ENCODE assay signal across 10 mouse cellular contexts in genomic region chr6:39554888-39555647, GRCm38 (mm10). TPM values are rescaled to one million over a fixed set of nuclear protein-coding genes. Genes with fewer than 3 reads are reported as not detected.
DNase-seq lines count a peak whose midpoint lies in the region; ATAC-seq and TF ChIP-seq lines count a peak whose summit lies in the region.
"Had no signal": no experiment of that assay in that cellular context is flagged by ENCODE, and none has a peak within 500 bp of the region (broad histone marks: within the 10 kb centered on the region; RNA-seq: fewer than 3 reads in every experiment).

No protein-coding gene starts in this region.

- DNase-seq in lung, adult 18-20 months: no peak
- DNase-seq in embryo, embryonic 10.5 days (ENCODE audit: low spot score): no peak
- DNase-seq in layer of hippocampus, postnatal 10 days (ENCODE audit: low spot score in 2 of 2): no peak

- no peaks in the 10 kb centered on the region for H3K27me3 ChIP-seq in lung, embryonic 16.5 days (ENCODE audit: control insufficient read depth, insufficient read depth, low read depth, low read length)
- H3K27me3 ChIP-seq in forebrain, embryonic 12.5 days: no peaks in the 10 kb centered on the region
- H3K27me3 ChIP-seq in intestine, embryonic 15.5 days (replicated peaks): no peaks in the 10 kb centered on the region
- H3K27me3 ChIP-seq in small intestine, adult 2 months (ENCODE audit: control insufficient read depth, insufficient read depth, low read length): peaks cover 23% of the 10 kb centered on the region

- no peak overlapping the region for H3K9ac ChIP-seq in lung, embryonic 16.5 days (ENCODE audit: low read length)
- H3K9ac ChIP-seq in forebrain, embryonic 12.5 days: peak overlapping the region; percentile 4; the same call in 1 of the 2 replicates
- H3K9ac ChIP-seq in intestine, embryonic 15.5 days: no peak overlapping the region

- H3K4me3 ChIP-seq in lung, embryonic 16.5 days (ENCODE audit: low read length): peak overlapping the region; percentile 14
- peak overlapping the region; percentile 91; the same call in 1 of the 2 replicates for H3K4me3 ChIP-seq in forebrain, embryonic 12.5 days (replicated peaks)
- no peak overlapping the region for H3K4me3 ChIP-seq in intestine, embryonic 15.5 days (replicated peaks)
- H3K4me3 ChIP-seq in small intestine, adult 2 months (ENCODE audit: low read depth, low read length): no peak overlapping the region

- peak overlapping the region; percentile 55 for H3K27ac ChIP-seq in lung, embryonic 16.5 days (ENCODE audit: low read length)
- H3K27ac ChIP-seq in forebrain, embryonic 12.5 days: no peak overlapping the region
- no peak overlapping the region for H3K27ac ChIP-seq in intestine, embryonic 15.5 days
- peak overlapping the region; percentile 40 for H3K27ac ChIP-seq in small intestine, adult 2 months (ENCODE audit: insufficient read depth, low read depth, low read length)

- no peaks in the 10 kb centered on the region for H3K36me3 ChIP-seq in lung, embryonic 16.5 days (ENCODE audit: control insufficient read depth, insufficient read depth, low read length)
- H3K36me3 ChIP-seq in forebrain, embryonic 12.5 days (replicated peaks): peaks cover 15% of the 10 kb centered on the region
- no peaks in the 10 kb centered on the region for H3K36me3 ChIP-seq in intestine, embryonic 15.5 days
- no peaks in the 10 kb centered on the region for H3K36me3 ChIP-seq in small intestine, adult 2 months (ENCODE audit: control insufficient read depth, insufficient read depth, low read length)

- TF ChIP-seq CTCF in small intestine, adult 2 months (IDR thresholded peaks at IDR 0.05; ENCODE audit: extremely low read depth, insufficient read length, insufficient replicate concordance, low read depth, low read length): no peak

- WGBS in lung, embryonic 16.5 days: 40% methylated on average over 12 of the region's 12 CpGs
- 63% methylated on average over 11 of the region's 12 CpGs for WGBS in forebrain, embryonic 12.5 days
- WGBS in intestine, embryonic 15.5 days: 55% methylated on average over 12 of the region's 12 CpGs
- 71% methylated on average over 12 of the region's 12 CpGs for WGBS in small intestine, adult 2 months

- H3K9me3 ChIP-seq in lung, embryonic 16.5 days (ENCODE audit: control insufficient read depth, low read length): no peaks in the 10 kb centered on the region
- no peaks in the 10 kb centered on the region for H3K9me3 ChIP-seq in forebrain, embryonic 12.5 days
- no peaks in the 10 kb centered on the region for H3K9me3 ChIP-seq in intestine, embryonic 15.5 days

- ATAC-seq in lung, embryonic 16.5 days (ENCODE audit: low read depth): peak; percentile 13; the same call in 1 of the 2 replicates
- no peak for ATAC-seq in forebrain, embryonic 12.5 days (ENCODE audit: low FRiP score)
- ATAC-seq in intestine, embryonic 15.5 days: no peak
- no peak for ATAC-seq in frontal cortex, adult (ENCODE audit: low TSS enrichment)

- H3K4me1 ChIP-seq in lung, embryonic 16.5 days (replicated peaks; ENCODE audit: control insufficient read depth, insufficient read depth, low read length): peaks cover 46% of the 10 kb centered on the region
- H3K4me1 ChIP-seq in forebrain, embryonic 12.5 days: peaks cover 60% of the 10 kb centered on the region
- H3K4me1 ChIP-seq in intestine, embryonic 15.5 days (replicated peaks): peaks cover 19% of the 10 kb centered on the region
- H3K4me1 ChIP-seq in small intestine, adult 2 months (ENCODE audit: control insufficient read depth, insufficient read depth, insufficient read length, low read length): peaks cover 6% of the 10 kb centered on the region

- TF ChIP-seq POLR2A in small intestine, adult 2 months (IDR thresholded peaks at IDR 0.05; ENCODE audit: low read depth, low read length): no peak

- H3K4me2 ChIP-seq in lung, embryonic 16.5 days (ENCODE audit: low read depth, low read length): peak overlapping the region; percentile 39
- peak overlapping the region; percentile 69 for H3K4me2 ChIP-seq in forebrain, embryonic 12.5 days
- peak overlapping the region; percentile 25 for H3K4me2 ChIP-seq in intestine, embryonic 15.5 days (replicated peaks)

RNA-seq across cellular contexts. Expression of gene Dennd2a, which starts 2.6 kb away (rescaled TPM):
- 16.0 and 17.3 TPM in 2 replicates for polyA plus RNA-seq in lung, embryonic 16.5 days (2015; fragmentation: Nextera tagmentation; extraction: Ambion mirVana)
- polyA plus RNA-seq in forebrain, embryonic 12.5 days (2016; fragmentation: Nextera tagmentation; extraction: Ambion mirVana): 37.6 and 39.3 TPM in 2 replicates
- polyA plus RNA-seq in intestine, embryonic 15.5 days (2015; fragmentation: Nextera tagmentation; extraction: Ambion mirVana): 11.7 and 12.3 TPM in 2 replicates
- 1.9 and 2.7 TPM in 2 replicates for polyA plus RNA-seq in small intestine, adult 2 months (2012; rRNA removed)
- total RNA-seq in layer of hippocampus, postnatal 10 days (2021): 10 to 100 TPM; 33.3 to 33.6 TPM
- total RNA-seq: common myeloid progenitor, adult 5-6 weeks; MEL had no signal

RNA-seq across cellular contexts. Expression of gene Adck2, which starts 18.6 kb away (rescaled TPM):
- 25.0 and 30.0 TPM in 2 replicates for polyA plus RNA-seq in lung, embryonic 16.5 days (2015; fragmentation: Nextera tagmentation; extraction: Ambion mirVana)
- polyA plus RNA-seq in forebrain, embryonic 12.5 days (2016; fragmentation: Nextera tagmentation; extraction: Ambion mirVana): 36.6 and 37.0 TPM in 2 replicates
- polyA plus RNA-seq in intestine, embryonic 15.5 days (2015; fragmentation: Nextera tagmentation; extraction: Ambion mirVana): 28.0 and 29.1 TPM in 2 replicates
- 7.7 and 10.4 TPM in 2 replicates for polyA plus RNA-seq in small intestine, adult 2 months (2012; rRNA removed)
- total RNA-seq in layer of hippocampus, postnatal 10 days (2021): 10 to 100 TPM; 26.4 to 28.1 TPM

RNA-seq across cellular contexts. Expression of gene Gm42420, which starts 30.5 kb away (rescaled TPM):
- 0.93 TPM in 1 of 2 replicates, not detected in the other for polyA plus RNA-seq in lung, embryonic 16.5 days (2015; fragmentation: Nextera tagmentation; extraction: Ambion mirVana)
- 0.87 and 1.7 TPM in 2 replicates for polyA plus RNA-seq in forebrain, embryonic 12.5 days (2016; fragmentation: Nextera tagmentation; extraction: Ambion mirVana)
- 1.1 and 1.2 TPM in 2 replicates for polyA plus RNA-seq in intestine, embryonic 15.5 days (2015; fragmentation: Nextera tagmentation; extraction: Ambion mirVana)
- not detected in 2 replicates for polyA plus RNA-seq in small intestine, adult 2 months (2012; rRNA removed)
- total RNA-seq in layer of hippocampus, postnatal 10 days (2021): not detected

RNA-seq across cellular contexts. Expression of gene Ndufb2, which starts 37.3 kb away (rescaled TPM):
- polyA plus RNA-seq in lung, embryonic 16.5 days (2015; fragmentation: Nextera tagmentation; extraction: Ambion mirVana): 312 and 332 TPM in 2 replicates
- 241 and 242 TPM in 2 replicates for polyA plus RNA-seq in forebrain, embryonic 12.5 days (2016; fragmentation: Nextera tagmentation; extraction: Ambion mirVana)
- 378 and 432 TPM in 2 replicates for polyA plus RNA-seq in intestine, embryonic 15.5 days (2015; fragmentation: Nextera tagmentation; extraction: Ambion mirVana)
- 509 and 551 TPM in 2 replicates for polyA plus RNA-seq in small intestine, adult 2 months (2012; rRNA removed)
- total RNA-seq in layer of hippocampus, postnatal 10 days (2021): 100 to 1,000 TPM; 183 to 201 TPM

Comparison
In these comparisons a context has a peak if more than half of its experiments do, and no peak if none do; other contexts are left out.
1. H3K27ac ChIP-seq: peak in lung, embryonic 16.5 days (single experiment) and small intestine, adult 2 months (single experiment); none in forebrain, embryonic 12.5 days (single experiment) and intestine, embryonic 15.5 days (single experiment).
2. H3K4me3 ChIP-seq: peak in lung, embryonic 16.5 days (single experiment) and forebrain, embryonic 12.5 days (single experiment); none in intestine, embryonic 15.5 days (single experiment) and small intestine, adult 2 months (single experiment).
3. Peak in every context shown above with its lines, with median percentiles within 50 percentile points of each other: H3K4me2 ChIP-seq.